Mouse (Mus musculus) spleen, adult 2 months (tissue): Measurements from ENCODE around the gene Wnk2. TPM values are rescaled to one million over a fixed set of nuclear protein-coding genes. Genes with fewer than 3 reads are reported as not detected.

Experiments
- DNase-seq, 2 experiments: peaks; one replicate each; pipeline versions ENCODE4 v3.0.0 to v3.0.0-alpha.2; 2012 to 2021; ENCODE audit warnings: low spot score in 2 of 2, low read depth in 1 of 2
- H3K27ac ChIP-seq: fragments of 200-500 bp; 2 replicates; pipeline ENCODE4 v1.5.1; 2012; ENCODE audit warnings: low read length, inconsistent platforms; ENCODE audit not compliant: insufficient read depth
- H3K27me3 ChIP-seq: fragments of 200-500 bp; 2 replicates; pipeline ENCODE4 v1.6.1; 2012; ENCODE audit warnings: mild to moderate bottlenecking, moderate library complexity, low read length, inconsistent platforms; ENCODE audit not compliant: control insufficient read depth, insufficient read depth
- H3K36me3 ChIP-seq: fragments of 200-500 bp; 2 replicates; pipeline ENCODE4 v1.6.1; 2012; ENCODE audit warnings: mild to moderate bottlenecking, low read length, inconsistent platforms; ENCODE audit not compliant: control insufficient read depth, insufficient read depth
- H3K4me1 ChIP-seq: fragments of 200-500 bp; 2 replicates; pipeline ENCODE4 v1.6.1; 2011; ENCODE audit warnings: inconsistent platforms; ENCODE audit not compliant: control insufficient read depth, insufficient read depth, insufficient read length
- H3K4me3 ChIP-seq: fragments of 200-500 bp; 2 replicates; pipeline ENCODE4 v1.5.1; 2011; ENCODE audit warnings: mild to moderate bottlenecking, inconsistent platforms; ENCODE audit not compliant: insufficient read depth, insufficient read length; ENCODE audit errors: extremely low read depth
- CTCF ChIP-seq: fragments of 200-500 bp; IDR thresholded peaks from 2 replicates; pipeline ENCODE4 v1.5.1; 2011; ENCODE audit warnings: mild to moderate bottlenecking, inconsistent platforms; ENCODE audit not compliant: insufficient read depth, insufficient read length, insufficient replicate concordance; ENCODE audit errors: extremely low read depth
- POLR2A ChIP-seq: fragments of 200-500 bp; IDR thresholded peaks from 2 replicates; pipeline ENCODE4 v1.6.1; 2011; ENCODE audit warnings: low read depth, low read length, inconsistent platforms
- WGBS: fragments of 180-500 bp; shearing (Covaris S2); methylation state at CpG from one replicate; pipeline ENCODE4 v1.1.7; 2018; 5-methylcytosine and 5-hydroxymethylcytosine counted together
- polyA plus RNA-seq: library from polyadenylated mRNA; depleted of rRNA; stranded (reverse); fragments of >200 nt; gene quantifications from 2 replicates; pipeline ENCODE4 v1.2.3, GENCODE M21; 2012

Gene Wnk2
- polyA plus RNA-seq, 1 experiment: 0.62 TPM

- Histone ChIP-seq H3K27me3 (no peaks in the 10 kb centered on the region), H3K27ac (no peak overlapping the region), H3K36me3 (no peaks in the 10 kb centered on the region), H3K4me3 (no peak overlapping the region), H3K4me1 (0 out of 2 replicates have a peak, but pooled peaks cover 4% of the 10 kb centered on the region)
- no peak for TF ChIP-seq CTCF
- TF ChIP-seq POLR2A: no peak
- DNase-seq: no peak
- WGBS: 52% methylated on average over 7 of the region's 7 CpGs
These were observed 15.7 kb downstream of the Wnk2 start for GRCm38 (mm10) chr13:49131946-49132687.

GRCm38 (mm10) chr13:49131342-49131855, 16.4 kb downstream of the Wnk2 start:
- Histone ChIP-seq H3K27ac (no peak overlapping the region), H3K27me3 (no peaks in the 10 kb centered on the region), H3K4me3 (no peak overlapping the region), H3K4me1 (0 out of 2 replicates have a peak, but pooled peaks cover 4% of the 10 kb centered on the region), H3K36me3 (no peaks in the 10 kb centered on the region)
- no peak for DNase-seq
- TF ChIP-seq CTCF (no peak), POLR2A (no peak)
- WGBS: 89% methylated on average over 4 of the region's 4 CpGs

GRCm38 (mm10) chr13:49129845-49130244, 18.0 kb downstream of the Wnk2 start:
- TF ChIP-seq POLR2A: no peak
- TF ChIP-seq CTCF: no peak

GRCm38 (mm10) chr13:49129154-49129553, 18.7 kb downstream of the Wnk2 start:
- TF ChIP-seq CTCF (no peak), POLR2A (no peak)
- H3K4me1 ChIP-seq: 0 out of 2 replicates have a peak, but pooled peaks cover 4% of the 10 kb centered on the region
- H3K27ac ChIP-seq: no peak overlapping the region
- no peaks in the 10 kb centered on the region for H3K27me3 ChIP-seq
- H3K36me3 ChIP-seq: no peaks in the 10 kb centered on the region
- H3K4me3 ChIP-seq: no peak overlapping the region
- no peak for DNase-seq
- 93% methylated on average over 1 of the region's 1 CpGs for WGBS

More at GRCm38 (mm10) chr13:49129845-49130244, 18.0 kb downstream of the Wnk2 start:
- WGBS: 64% methylated on average over 4 of the region's 4 CpGs
- no peak overlapping the region for H3K4me3 ChIP-seq
- no peak overlapping the region for H3K27ac ChIP-seq
- no peak for DNase-seq
- 0 out of 2 replicates have a peak, but pooled peaks cover 4% of the 10 kb centered on the region for H3K4me1 ChIP-seq
- H3K27me3 ChIP-seq: no peaks in the 10 kb centered on the region
- no peaks in the 10 kb centered on the region for H3K36me3 ChIP-seq

GRCm38 (mm10) chr13:49127844-49128631, 19.8 kb downstream of the Wnk2 start:
- TF ChIP-seq POLR2A (no peak), CTCF (no peak)
- no peaks in the 10 kb centered on the region for H3K27me3 ChIP-seq

GRCm38 (mm10) chr13:49122106-49122505, 25.7 kb downstream of the Wnk2 start:
- no peaks in the 10 kb centered on the region for H3K4me1 ChIP-seq
- WGBS: 91% methylated on average over 4 of the region's 4 CpGs
- H3K27me3 ChIP-seq: no peaks in the 10 kb centered on the region
- TF ChIP-seq POLR2A (no peak), CTCF (no peak)
- no peaks in the 10 kb centered on the region for H3K36me3 ChIP-seq
- H3K27ac ChIP-seq: no peak overlapping the region
- no peak overlapping the region for H3K4me3 ChIP-seq
- DNase-seq: no peak

More at GRCm38 (mm10) chr13:49127844-49128631, 19.8 kb downstream of the Wnk2 start:
- H3K36me3 ChIP-seq: no peaks in the 10 kb centered on the region
- no peak for DNase-seq
- 79% methylated on average over 15 of the region's 15 CpGs for WGBS
- H3K4me1 ChIP-seq: 0 out of 2 replicates have a peak, but pooled peaks cover 4% of the 10 kb centered on the region
- no peak overlapping the region for H3K4me3 ChIP-seq
- no peak overlapping the region for H3K27ac ChIP-seq
